Mouse (Mus musculus) hindbrain, postnatal 0 days (tissue): ENCODE data around the gene Rprd1b. TPM values are rescaled to one million over a fixed set of nuclear protein-coding genes. Genes with fewer than 3 reads are reported as not detected.
A peak's percentile ranks its signal among the peaks of the same experiment; 100 is the strongest.

Experiments used
- ATAC-seq: fragments of 200-750 bp; cut with Nextera tagmentation; 2 replicates; pipeline ENCODE4 v1.8.0; 2017; ENCODE audit warnings: mild to moderate bottlenecking, moderate TSS enrichment, moderate library complexity
- DNase-seq: peaks from one replicate; pipeline ENCODE4 v3.0.0-alpha.2; 2015; ENCODE audit warnings: low spot score
- H3K27ac ChIP-seq: fragments of 300-500 bp; sonication (generic); 2 replicates; pipeline ENCODE4 v1.5.1; 2014; ENCODE audit warnings: mild to moderate bottlenecking
- H3K27me3 ChIP-seq: fragments of 300-500 bp; sonication (generic); 2 replicates; pipeline ENCODE4 v1.6.1; 2014; ENCODE audit warnings: low read length, mixed read lengths; ENCODE audit not compliant: insufficient read depth
- H3K36me3 ChIP-seq: fragments of 300-500 bp; sonication (generic); 2 replicates; pipeline ENCODE4 v1.6.1; 2014; ENCODE audit warnings: low read length, mixed read lengths; ENCODE audit not compliant: insufficient read depth
- H3K4me1 ChIP-seq: fragments of 300-500 bp; sonication (generic); 2 replicates; pipeline ENCODE4 v1.6.1; 2014; ENCODE audit warnings: antibody characterized with exemption, low read length, mixed read lengths; ENCODE audit not compliant: insufficient read depth
- H3K4me2 ChIP-seq: fragments of 300-500 bp; sonication (generic); 2 replicates; pipeline ENCODE4 v1.6.1; 2014; ENCODE audit warnings: low read depth, mild to moderate bottlenecking, low read length, moderate library complexity, mixed read lengths
- H3K4me3 ChIP-seq: fragments of 300-500 bp; sonication (generic); 2 replicates; pipeline ENCODE4 v1.5.1; 2014; ENCODE audit warnings: low read length
- H3K9ac ChIP-seq: fragments of 300-500 bp; sonication (generic); replicated peaks from 2 replicates; pipeline ENCODE4 v1.6.1; 2014; ENCODE audit warnings: mild to moderate bottlenecking, low read length, moderate library complexity, mixed read lengths
- H3K9me3 ChIP-seq: fragments of 300-500 bp; sonication (generic); 2 replicates; pipeline ENCODE4 v1.6.1; 2016; ENCODE audit warnings: low read length, mixed read lengths
- CTCF ChIP-seq: IDR thresholded peaks from 2 replicates; pipeline ENCODE4 v1.5.1; 2016; ENCODE audit warnings: antibody characterized with exemption, control low read depth, low read depth
- WGBS: fragments of 180-500 bp; shearing (Covaris S2); extraction: QIAGEN DNeasy Blood & Tissue Kit; methylation state at CpG from one replicate; pipeline ENCODE4 v1.1.7; 2014; 5-methylcytosine and 5-hydroxymethylcytosine counted together
- polyA plus RNA-seq: library from polyadenylated mRNA; unstranded; fragments of >200 nt; fragmentation: Nextera tagmentation; extraction: Ambion mirVana; gene quantifications from 2 replicates; pipeline ENCODE4 v1.2.1, GENCODE M21; 2015
- total RNA-seq: library from RNA; depleted of rRNA; stranded (reverse); fragments of >200 nt; gene quantifications from 2 replicates; pipeline ENCODE4 v1.2.3, GENCODE M21; 2014

Gene Rprd1b
- total and polyA plus RNA-seq, 2 experiments from 2014 or later: 19.8 to 31.3 TPM

- Histone ChIP-seq H3K36me3 (no peaks in the 10 kb centered on the region), H3K4me1 (peaks cover 9% of the 10 kb centered on the region; the same call in 1 of the 2 replicates), H3K4me2 (no peak overlapping the region), H3K4me3 (no peak overlapping the region), H3K9me3 (no peaks in the 10 kb centered on the region), H3K9ac (no peak overlapping the region), H3K27ac (no peak overlapping the region), H3K27me3 (no peaks in the 10 kb centered on the region)
- 74% methylated on average over 7 of the region's 7 CpGs for WGBS
- ATAC-seq: no peak
- no peak for TF ChIP-seq CTCF
- no peak for DNase-seq
Measured at GRCm38 (mm10) chr2:158141271-158141670, 113.0 kb downstream of the Rprd1b start.

DNA sequence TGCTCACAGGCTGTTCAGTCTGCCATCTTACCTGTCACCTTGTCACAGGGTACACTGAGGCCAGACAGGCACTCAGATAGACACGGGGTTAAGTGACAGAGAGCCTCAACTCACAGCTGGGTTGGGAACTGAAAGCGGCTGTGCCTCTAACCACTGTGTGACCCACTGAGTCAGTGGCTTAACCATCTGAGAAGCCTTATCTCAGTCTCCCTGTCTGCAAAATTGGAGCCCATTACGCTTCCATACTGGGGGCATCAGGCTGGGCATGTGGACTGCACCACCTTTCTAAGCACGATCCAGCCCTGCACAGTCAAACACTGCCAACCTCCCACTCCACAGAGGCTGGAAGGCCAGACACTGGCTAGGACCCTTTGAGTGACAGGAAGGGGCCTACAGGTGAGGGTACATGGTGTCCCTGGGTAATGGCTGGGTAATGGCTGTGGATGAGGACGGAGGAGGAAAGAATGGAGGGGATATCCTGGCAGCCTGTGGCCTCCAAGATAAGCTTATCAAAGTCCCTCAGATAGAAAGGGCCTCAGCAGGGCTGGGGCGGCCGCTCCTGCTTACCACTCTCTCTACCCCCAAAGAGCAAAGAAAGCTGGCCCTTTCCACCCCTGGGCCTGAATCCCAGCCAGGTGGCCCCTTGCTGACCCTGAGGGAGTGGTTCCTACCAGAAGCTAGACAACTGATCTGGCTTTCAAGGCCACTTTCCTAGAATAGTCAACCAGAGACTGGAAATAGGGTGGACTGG is 113.6 kb downstream of the Rprd1b start:
- DNase-seq: no peak
- H3K4me2 ChIP-seq: no peak overlapping the region
- H3K4me1 ChIP-seq: peaks cover 9% of the 10 kb centered on the region; the same call in 1 of the 2 replicates
- WGBS: 88% methylated on average over 7 of the region's 7 CpGs
- no peak overlapping the region for H3K9ac ChIP-seq
- no peak overlapping the region for H3K4me3 ChIP-seq
- no peak for ATAC-seq
- no peaks in the 10 kb centered on the region for H3K27me3 ChIP-seq
- no peaks in the 10 kb centered on the region for H3K9me3 ChIP-seq
- H3K36me3 ChIP-seq: no peaks in the 10 kb centered on the region
- no peak for TF ChIP-seq CTCF
- no peak overlapping the region for H3K27ac ChIP-seq

DNA sequence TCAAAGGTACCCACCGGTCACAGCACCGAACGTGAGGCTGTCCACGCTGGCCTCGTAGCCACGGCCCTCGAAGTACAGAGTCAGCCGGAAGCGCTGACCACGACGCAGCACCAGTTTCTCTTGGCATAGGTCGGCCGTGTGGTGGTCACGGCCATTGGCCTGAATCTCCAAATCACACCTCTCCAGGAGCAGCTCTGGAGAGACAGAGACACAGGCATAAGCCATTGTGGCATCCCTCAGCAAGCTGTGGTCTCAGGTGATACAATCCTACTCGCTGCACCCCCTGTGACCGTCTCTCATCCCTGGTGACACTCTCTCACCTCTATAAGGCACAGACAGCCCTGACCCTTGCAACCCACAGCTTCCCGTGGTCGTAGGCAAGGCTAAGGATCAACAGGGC is 114.7 kb downstream of the Rprd1b start:
- no peaks in the 10 kb centered on the region for H3K27me3 ChIP-seq
- ATAC-seq (no peak), DNase-seq (no peak)
- TF ChIP-seq CTCF: no peak
- peaks cover 9% of the 10 kb centered on the region; the same call in 1 of the 2 replicates for H3K4me1 ChIP-seq
- H3K9me3 ChIP-seq: no peaks in the 10 kb centered on the region
- no peaks in the 10 kb centered on the region for H3K36me3 ChIP-seq
- no peak overlapping the region for H3K4me3 ChIP-seq
- H3K27ac ChIP-seq: no peak overlapping the region
- H3K4me2 ChIP-seq: no peak overlapping the region
- H3K9ac ChIP-seq: no peak overlapping the region
- WGBS: 89% methylated on average over 18 of the region's 18 CpGs

DNA sequence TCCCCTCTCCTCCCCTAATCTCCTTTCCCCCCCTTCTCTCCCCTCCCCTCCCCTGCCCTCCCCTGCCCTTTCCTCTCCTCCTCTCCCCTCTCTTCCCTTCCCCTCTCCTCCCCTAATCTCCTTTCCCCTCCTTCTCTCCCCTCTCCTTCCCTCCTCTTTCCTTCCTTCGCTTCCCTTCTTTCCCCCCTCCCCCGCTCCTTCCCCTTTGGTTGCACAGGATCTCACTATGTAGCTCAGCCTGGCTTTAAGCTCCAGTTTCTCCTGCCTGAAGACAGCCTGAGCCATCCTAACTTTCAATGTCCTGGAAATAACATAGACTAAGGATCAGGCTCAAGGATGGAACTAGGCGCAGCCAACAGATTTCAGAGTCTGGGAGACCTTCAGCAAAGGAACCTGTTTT is 115.5 kb downstream of the Rprd1b start:
- TF ChIP-seq CTCF: no peak
- H3K27ac ChIP-seq: no peak overlapping the region
- no peak overlapping the region for H3K4me2 ChIP-seq
- no peak overlapping the region for H3K9ac ChIP-seq
- peaks cover 9% of the 10 kb centered on the region; the same call in 1 of the 2 replicates for H3K4me1 ChIP-seq
- no peaks in the 10 kb centered on the region for H3K9me3 ChIP-seq
- H3K27me3 ChIP-seq: no peaks in the 10 kb centered on the region
- DNase-seq (no peak), ATAC-seq (no peak)
- 62% methylated on average over 3 of the region's 3 CpGs for WGBS
- no peaks in the 10 kb centered on the region for H3K36me3 ChIP-seq
- H3K4me3 ChIP-seq: no peak overlapping the region

DNA sequence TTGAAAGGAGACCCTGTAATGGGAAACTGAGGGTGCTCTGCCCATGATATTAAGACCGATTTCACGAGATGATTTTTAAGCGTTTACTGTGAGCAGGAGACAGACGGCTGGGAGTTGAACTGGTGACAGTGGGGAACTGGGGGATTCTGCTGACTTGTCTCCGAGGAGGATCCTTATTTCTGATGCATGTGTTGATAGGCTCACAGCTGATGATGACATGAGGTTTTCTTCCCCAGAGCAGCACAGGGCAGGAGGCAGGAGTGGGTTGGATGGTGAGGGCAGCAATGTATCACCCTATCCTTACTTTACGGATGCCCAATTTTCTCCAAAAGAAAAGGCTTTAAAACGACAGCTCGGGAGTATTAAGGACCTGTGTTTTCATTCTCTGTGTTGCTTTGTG is 116.0 kb downstream of the Rprd1b start:
- H3K9me3 ChIP-seq: no peaks in the 10 kb centered on the region
- H3K27ac ChIP-seq: no peak overlapping the region
- ATAC-seq (no peak), DNase-seq (no peak)
- peaks cover 7% of the 10 kb centered on the region; the same call in 1 of the 2 replicates for H3K4me1 ChIP-seq
- WGBS: 49% methylated on average over 8 of the region's 8 CpGs
- no peaks in the 10 kb centered on the region for H3K27me3 ChIP-seq
- H3K36me3 ChIP-seq: no peaks in the 10 kb centered on the region
- no peak for TF ChIP-seq CTCF
- H3K4me3 ChIP-seq: no peak overlapping the region
- H3K9ac ChIP-seq: no peak overlapping the region
- H3K4me2 ChIP-seq: no peak overlapping the region

GRCm38 (mm10) chr2:158144750-158145527 is 116.6 kb downstream of the Rprd1b start:
- H3K4me2 ChIP-seq: peak overlapping the region; percentile 53; the same call in 1 of the 2 replicates
- no peak overlapping the region for H3K27ac ChIP-seq
- no peak for DNase-seq
- 0 out of 2 replicates have a peak, but pooled peaks cover under 1% of the 10 kb centered on the region for H3K4me1 ChIP-seq
- no peak for ATAC-seq
- H3K27me3 ChIP-seq: no peaks in the 10 kb centered on the region
- no peaks in the 10 kb centered on the region for H3K36me3 ChIP-seq
- WGBS: 85% methylated on average over 6 of the region's 6 CpGs
- H3K4me3 ChIP-seq: no peak overlapping the region
- H3K9ac ChIP-seq: no peak overlapping the region
- H3K9me3 ChIP-seq: no peaks in the 10 kb centered on the region
- no peak for TF ChIP-seq CTCF
